Comparison of ENCODE assay signal across 8 mouse cellular contexts in genomic region chr2:67564851-67565479, GRCm38 (mm10). TPM values are rescaled to one million over a fixed set of nuclear protein-coding genes. Genes with fewer than 3 reads are reported as not detected.
DNase-seq lines count a peak whose midpoint lies in the region; ATAC-seq and TF ChIP-seq lines count a peak whose summit lies in the region.

No protein-coding gene starts in this region.

- TF ChIP-seq CTCF in midbrain, postnatal 0 days (IDR thresholded peaks at IDR 0.05), result peak; percentile 72

- peak; percentile 72 for ATAC-seq in intestine, embryonic 16.5 days
- ATAC-seq in limb, embryonic 13.5 days (ENCODE audit: low FRiP score, low read depth), result peak; percentile 59
- peak; percentile 81 for ATAC-seq in midbrain, postnatal 0 days (ENCODE audit: low FRiP score)
- no peak for ATAC-seq in erythroid progenitor cell, adult 5-6 weeks (replicated peaks; ENCODE audit: low FRiP score, poor library complexity, severe bottlenecking)

- peak; percentile 82 for DNase-seq in embryo, embryonic 10 days (ENCODE audit: low spot score)
- DNase-seq in embryo, embryonic 9.5 days (ENCODE audit: extremely low spot score), result no peak
- peak; percentile 78 for DNase-seq in embryo, embryonic 11 days
- peak; percentile 34 to 62 for DNase-seq in heart, adult 18-20 months
- peak; percentile 83 for DNase-seq in midbrain, postnatal 0 days (ENCODE audit: low spot score)

- peaks cover 4% of the 10 kb centered on the region for H3K4me1 ChIP-seq in intestine, embryonic 16.5 days (ENCODE audit: control insufficient read depth, insufficient read depth, low read length)
- H3K4me1 ChIP-seq in limb, embryonic 13.5 days, result peaks cover 16% of the 10 kb centered on the region
- H3K4me1 ChIP-seq in midbrain, postnatal 0 days (ENCODE audit: insufficient read depth, low read length), result no peaks in the 10 kb centered on the region; the same call in 1 of the 2 replicates

- peaks cover 8% of the 10 kb centered on the region for H3K27me3 ChIP-seq in intestine, embryonic 16.5 days (replicated peaks; ENCODE audit: control insufficient read depth, insufficient read depth, low read length)
- H3K27me3 ChIP-seq in limb, embryonic 13.5 days, result peaks cover 6% of the 10 kb centered on the region; the same call in 1 of the 2 replicates
- H3K27me3 ChIP-seq in midbrain, postnatal 0 days (ENCODE audit: insufficient read depth, low read length), result no peaks in the 10 kb centered on the region

- H3K4me3 ChIP-seq in intestine, embryonic 16.5 days (ENCODE audit: low read length), result peak overlapping the region; percentile 68
- H3K4me3 ChIP-seq in limb, embryonic 13.5 days, result peak overlapping the region; percentile 66
- peak overlapping the region; percentile 85 for H3K4me3 ChIP-seq in midbrain, postnatal 0 days (ENCODE audit: low read depth, low read length)

- H3K36me3 ChIP-seq in intestine, embryonic 16.5 days (ENCODE audit: control insufficient read depth, insufficient read depth, low read length), result no peaks in the 10 kb centered on the region
- H3K36me3 ChIP-seq in limb, embryonic 13.5 days, result no peaks in the 10 kb centered on the region
- no peaks in the 10 kb centered on the region for H3K36me3 ChIP-seq in midbrain, postnatal 0 days (ENCODE audit: insufficient read depth, low read length)

- peak overlapping the region; percentile 67 for H3K9ac ChIP-seq in intestine, embryonic 16.5 days (ENCODE audit: low read depth, low read length)
- peak overlapping the region; percentile 79 for H3K9ac ChIP-seq in limb, embryonic 13.5 days
- peak overlapping the region; percentile 84 for H3K9ac ChIP-seq in midbrain, postnatal 0 days (replicated peaks; ENCODE audit: low read length, poor library complexity, severe bottlenecking)

- peak overlapping the region; percentile 82 for H3K4me2 ChIP-seq in intestine, embryonic 16.5 days (ENCODE audit: low read depth, low read length)
- peak overlapping the region; percentile 85 for H3K4me2 ChIP-seq in limb, embryonic 13.5 days (replicated peaks)
- peak overlapping the region; percentile 97 for H3K4me2 ChIP-seq in midbrain, postnatal 0 days (ENCODE audit: low read depth, low read length, poor library complexity, severe bottlenecking)

- no peak overlapping the region for H3K27ac ChIP-seq in intestine, embryonic 16.5 days (ENCODE audit: low read length)
- peak overlapping the region; percentile 58; the same call in 1 of the 2 replicates for H3K27ac ChIP-seq in limb, embryonic 13.5 days
- peak overlapping the region; percentile 95 for H3K27ac ChIP-seq in midbrain, postnatal 0 days (ENCODE audit: low read depth, low read length)

- 4% methylated on average over 23 of the region's 23 CpGs for WGBS in intestine, embryonic 16.5 days
- 2% methylated on average over 23 of the region's 23 CpGs for WGBS in limb, embryonic 13.5 days
- WGBS in midbrain, postnatal 0 days, result 2% methylated on average over 23 of the region's 23 CpGs

- no peaks in the 10 kb centered on the region for H3K9me3 ChIP-seq in intestine, embryonic 16.5 days (ENCODE audit: control insufficient read depth, low read length)
- no peaks in the 10 kb centered on the region for H3K9me3 ChIP-seq in limb, embryonic 13.5 days
- H3K9me3 ChIP-seq in midbrain, postnatal 0 days (ENCODE audit: low read length), result no peaks in the 10 kb centered on the region

RNA-seq across cellular contexts. Expression of gene B3galt1, which starts 0.7 kb away (rescaled TPM):
- 1 to 10 TPM; 1.2 to 2.3 TPM for total RNA-seq in heart, adult 18-20 months (2021)
- polyA plus RNA-seq in intestine, embryonic 16.5 days (2015; fragmentation: Nextera tagmentation; extraction: Ambion mirVana), result 1.4 and 2.1 TPM in 2 replicates
- 11.1 and 11.4 TPM in 2 replicates for polyA plus RNA-seq in limb, embryonic 13.5 days (2015; fragmentation: Nextera tagmentation; extraction: Ambion mirVana)
- total RNA-seq in midbrain, postnatal 0 days (2014; rRNA removed), result 18.0 and 23.1 TPM in 2 replicates
- polyA plus RNA-seq in midbrain, postnatal 0 days (2015; fragmentation: Nextera tagmentation; extraction: Ambion mirVana), result 47.2 and 50.4 TPM in 2 replicates
- not detected in 2 replicates for total RNA-seq in erythroid progenitor cell, adult 5-6 weeks (2015; ENCODE audit: low replicate concordance)
- total RNA-seq in erythroid progenitor cell, adult 5-6 weeks (2017; ENCODE audit: low replicate concordance), result not detected in 2 replicates
